Mouse (Mus musculus) lung, embryonic 15.5 days (tissue): Measurements from ENCODE around the gene Ncoa3. TPM values are rescaled to one million over a fixed set of nuclear protein-coding genes. Genes with fewer than 3 reads are reported as not detected.
A peak's percentile ranks its signal among the peaks of the same experiment; 100 is the strongest.

Experiments used
- ATAC-seq: fragments of 200-750 bp; cut with Nextera tagmentation; 2 replicates; pipeline ENCODE4 v1.8.0; 2017; ENCODE audit warnings: moderate number of reproducible peaks, borderline replicate concordance; ENCODE audit not compliant: low FRiP score, low TSS enrichment; ENCODE audit errors: extremely low read depth
- H3K27ac ChIP-seq: fragments of 300-500 bp; sonication (generic); 2 replicates; pipeline ENCODE4 v1.5.1; 2015; ENCODE audit warnings: moderate library complexity, mild to moderate bottlenecking, inconsistent platforms
- H3K27me3 ChIP-seq: fragments of 300-500 bp; sonication (generic); 2 replicates; pipeline ENCODE4 v1.6.1; 2015; ENCODE audit warnings: inconsistent platforms
- H3K36me3 ChIP-seq: fragments of 300-500 bp; sonication (generic); 2 replicates; pipeline ENCODE4 v1.6.1; 2015; ENCODE audit warnings: inconsistent platforms
- H3K4me1 ChIP-seq: fragments of 300-500 bp; sonication (generic); 2 replicates; pipeline ENCODE4 v1.6.1; 2015; ENCODE audit warnings: inconsistent platforms
- H3K4me2 ChIP-seq: fragments of 300-500 bp; sonication (generic); 2 replicates; pipeline ENCODE4 v1.6.1; 2015; ENCODE audit warnings: inconsistent platforms, mild to moderate bottlenecking, moderate library complexity
- H3K4me3 ChIP-seq: fragments of 300-500 bp; sonication (generic); 2 replicates; pipeline ENCODE4 v1.5.1; 2015; ENCODE audit warnings: mild to moderate bottlenecking, inconsistent platforms
- H3K9ac ChIP-seq: fragments of 300-500 bp; sonication (generic); 2 replicates; pipeline ENCODE4 v1.6.1; 2015; ENCODE audit warnings: inconsistent platforms
- H3K9me3 ChIP-seq: fragments of 300-500 bp; sonication (generic); 2 replicates; pipeline ENCODE4 v1.6.1; 2016; ENCODE audit warnings: inconsistent platforms
- WGBS: fragments of 180-500 bp; shearing (Covaris S2); methylation state at CpG from one replicate; pipeline ENCODE4 v1.1.7; 2015; 5-methylcytosine and 5-hydroxymethylcytosine counted together
- polyA plus RNA-seq: library from polyadenylated mRNA; unstranded; fragments of >200 nt; fragmentation: Nextera tagmentation; extraction: Ambion mirVana; gene quantifications from 2 replicates; pipeline ENCODE4 v1.2.1, GENCODE M21; 2015

The Ncoa3 gene
- polyA plus RNA-seq, 1 experiment from 2014 or later = 13.7 TPM

DNA sequence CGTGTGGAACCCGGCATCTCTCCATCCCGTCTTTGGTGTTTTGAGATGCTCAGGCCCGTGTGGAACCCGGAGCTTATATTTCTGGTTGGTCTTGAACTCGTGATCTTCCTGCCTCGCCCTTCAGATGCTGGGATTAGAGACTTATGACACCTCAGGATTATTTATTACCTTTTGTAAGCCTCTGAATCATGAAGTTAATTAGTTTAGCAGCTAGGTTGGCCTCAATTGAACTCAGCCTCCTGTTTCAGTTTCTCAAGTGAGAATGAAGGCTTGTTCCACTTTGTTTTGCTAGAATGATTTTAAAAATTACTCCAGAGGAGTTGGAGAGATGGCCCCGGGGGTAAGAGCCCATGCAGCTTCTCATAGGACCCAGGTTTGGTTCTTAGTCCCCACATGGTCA lies 3.3 kb downstream of the Ncoa3 start:
- Histone ChIP-seq H3K4me1 (peaks cover 30% of the 10 kb centered on the region), H3K9ac (no peak overlapping the region), H3K4me3 (no peak overlapping the region), H3K36me3 (no peaks in the 10 kb centered on the region), H3K9me3 (no peaks in the 10 kb centered on the region), H3K27me3 (no peaks in the 10 kb centered on the region), H3K27ac (no peak overlapping the region), H3K4me2 (no peak overlapping the region)
- no peak for ATAC-seq
- WGBS = 90% methylated on average over 8 of the region's 8 CpGs

GRCm38 (mm10) chr2:165996130-165996529 lies 3.7 kb downstream of the Ncoa3 start:
- Histone ChIP-seq H3K9ac (no peak overlapping the region), H3K27ac (no peak overlapping the region), H3K4me2 (no peak overlapping the region), H3K9me3 (no peaks in the 10 kb centered on the region), H3K36me3 (no peaks in the 10 kb centered on the region), H3K4me1 (peaks cover 34% of the 10 kb centered on the region), H3K4me3 (no peak overlapping the region), H3K27me3 (no peaks in the 10 kb centered on the region)
- ATAC-seq = no peak
- WGBS = 82% methylated on average over 4 of the region's 4 CpGs

- H3K9me3 ChIP-seq = no peaks in the 10 kb centered on the region
- no peak overlapping the region for H3K27ac ChIP-seq
- H3K4me1 ChIP-seq = peaks cover 40% of the 10 kb centered on the region
- H3K36me3 ChIP-seq = no peaks in the 10 kb centered on the region
- WGBS = 93% methylated on average over 8 of the region's 8 CpGs
- H3K9ac ChIP-seq = no peak overlapping the region
- ATAC-seq = no peak
- H3K4me3 ChIP-seq = no peak overlapping the region
- H3K4me2 ChIP-seq = no peak overlapping the region
- no peaks in the 10 kb centered on the region for H3K27me3 ChIP-seq
Measured at GRCm38 (mm10) chr2:165997256-165997967, 5.0 kb downstream of the Ncoa3 start.

DNA sequence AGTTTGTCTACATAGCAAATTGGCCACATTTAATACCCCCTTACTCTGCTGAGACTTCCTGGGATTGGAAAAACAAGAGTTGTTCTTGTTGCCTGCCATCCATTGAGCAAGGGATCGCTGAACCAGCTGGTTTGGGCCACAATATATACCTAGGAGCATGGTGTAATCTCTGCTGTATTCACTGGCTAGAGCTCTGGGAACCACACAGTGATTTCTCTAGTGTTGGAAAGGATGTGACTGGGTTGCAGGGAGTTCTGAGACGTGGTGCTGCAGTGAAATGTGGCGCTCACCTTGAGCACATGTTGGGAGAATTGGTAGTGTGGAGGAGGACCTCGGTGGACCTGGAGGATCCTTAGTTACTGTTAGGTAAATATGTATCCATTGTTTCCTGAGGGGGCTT lies 6.5 kb downstream of the Ncoa3 start:
- Histone ChIP-seq H3K27me3 (no peaks in the 10 kb centered on the region), H3K9me3 (no peaks in the 10 kb centered on the region), H3K4me1 (peaks cover 37% of the 10 kb centered on the region), H3K36me3 (no peaks in the 10 kb centered on the region), H3K9ac (no peak overlapping the region), H3K4me3 (no peak overlapping the region), H3K27ac (no peak overlapping the region), H3K4me2 (no peak overlapping the region)
- ATAC-seq = no peak
- 36% methylated on average over 4 of the region's 4 CpGs for WGBS

- no peak; the same call in 1 of the 2 replicates for ATAC-seq
- Histone ChIP-seq H3K9me3 (no peaks in the 10 kb centered on the region), H3K4me1 (peaks cover 34% of the 10 kb centered on the region), H3K9ac (no peak overlapping the region), H3K36me3 (no peaks in the 10 kb centered on the region), H3K4me3 (no peak overlapping the region), H3K4me2 (no peak overlapping the region), H3K27ac (no peak overlapping the region), H3K27me3 (no peaks in the 10 kb centered on the region)
- 11% methylated on average over 5 of the region's 5 CpGs for WGBS
Measured at GRCm38 (mm10) chr2:165999790-166000189, 7.4 kb downstream of the Ncoa3 start.

GRCm38 (mm10) chr2:166000242-166000641 lies 7.8 kb downstream of the Ncoa3 start:
- Histone ChIP-seq H3K4me1 (peaks cover 34% of the 10 kb centered on the region), H3K27ac (no peak overlapping the region), H3K36me3 (no peaks in the 10 kb centered on the region), H3K4me2 (no peak overlapping the region), H3K9ac (no peak overlapping the region), H3K4me3 (no peak overlapping the region), H3K27me3 (no peaks in the 10 kb centered on the region), H3K9me3 (no peaks in the 10 kb centered on the region)
- 23% methylated on average over 5 of the region's 5 CpGs for WGBS
- ATAC-seq = no peak

GRCm38 (mm10) chr2:166000769-166001168 lies 8.3 kb downstream of the Ncoa3 start:
- Histone ChIP-seq H3K36me3 (no peaks in the 10 kb centered on the region), H3K4me2 (0 out of 2 replicates have a peak overlapping the region, but pooled peaks have one; percentile 16), H3K9ac (no peak overlapping the region), H3K27ac (peak overlapping the region; percentile 33), H3K27me3 (no peaks in the 10 kb centered on the region), H3K9me3 (no peaks in the 10 kb centered on the region), H3K4me3 (no peak overlapping the region), H3K4me1 (peaks cover 34% of the 10 kb centered on the region)
- 38% methylated on average over 5 of the region's 5 CpGs for WGBS
- no peak for ATAC-seq

GRCm38 (mm10) chr2:166001362-166001761 lies 8.9 kb downstream of the Ncoa3 start:
- Histone ChIP-seq H3K27ac (no peak overlapping the region; the same call in 1 of the 2 replicates), H3K27me3 (no peaks in the 10 kb centered on the region), H3K9ac (no peak overlapping the region), H3K9me3 (no peaks in the 10 kb centered on the region), H3K4me2 (no peak overlapping the region), H3K36me3 (no peaks in the 10 kb centered on the region), H3K4me3 (no peak overlapping the region), H3K4me1 (peaks cover 34% of the 10 kb centered on the region)
- ATAC-seq = no peak
- WGBS = 59% methylated on average over 2 of the region's 2 CpGs

GRCm38 (mm10) chr2:166001768-166002167 lies 9.3 kb downstream of the Ncoa3 start:
- Histone ChIP-seq H3K36me3 (no peaks in the 10 kb centered on the region), H3K27ac (no peak overlapping the region), H3K4me1 (peaks cover 34% of the 10 kb centered on the region)

GRCm38 (mm10) chr2:166002429-166002828 lies 10.0 kb downstream of the Ncoa3 start:
- no peaks in the 10 kb centered on the region for H3K9me3 ChIP-seq
- H3K9ac ChIP-seq = no peak overlapping the region
- H3K36me3 ChIP-seq = no peaks in the 10 kb centered on the region
- ATAC-seq = no peak
- H3K4me1 ChIP-seq = peaks cover 34% of the 10 kb centered on the region
- no peak overlapping the region for H3K4me2 ChIP-seq
- 53% methylated on average over 4 of the region's 4 CpGs for WGBS
- H3K27ac ChIP-seq = no peak overlapping the region
- H3K27me3 ChIP-seq = no peaks in the 10 kb centered on the region
- no peak overlapping the region for H3K4me3 ChIP-seq

More at GRCm38 (mm10) chr2:166001768-166002167, 9.3 kb downstream of the Ncoa3 start:
- Histone ChIP-seq H3K27me3 (no peaks in the 10 kb centered on the region), H3K4me2 (no peak overlapping the region), H3K9me3 (no peaks in the 10 kb centered on the region), H3K4me3 (no peak overlapping the region), H3K9ac (no peak overlapping the region)
- ATAC-seq = no peak
- 45% methylated on average over 2 of the region's 2 CpGs for WGBS

GRCm38 (mm10) chr2:166003004-166003403 lies 10.6 kb downstream of the Ncoa3 start:
- no peak overlapping the region for H3K27ac ChIP-seq
- no peak for ATAC-seq

GRCm38 (mm10) chr2:166007046-166007445 lies 14.6 kb downstream of the Ncoa3 start:
- Histone ChIP-seq H3K9ac (no peak overlapping the region), H3K9me3 (no peaks in the 10 kb centered on the region), H3K4me3 (no peak overlapping the region), H3K4me2 (no peak overlapping the region), H3K4me1 (peaks cover 12% of the 10 kb centered on the region; the same call in 1 of the 2 replicates), H3K36me3 (no peaks in the 10 kb centered on the region), H3K27ac (no peak overlapping the region), H3K27me3 (no peaks in the 10 kb centered on the region)
- ATAC-seq = no peak
- 50% methylated on average over 6 of the region's 6 CpGs for WGBS

More at GRCm38 (mm10) chr2:166003004-166003403, 10.6 kb downstream of the Ncoa3 start:
- H3K4me1 ChIP-seq = peaks cover 34% of the 10 kb centered on the region
- H3K36me3 ChIP-seq = no peaks in the 10 kb centered on the region
- no peak overlapping the region for H3K4me3 ChIP-seq
- no peak overlapping the region for H3K4me2 ChIP-seq
- WGBS = 52% methylated on average over 1 of the region's 1 CpGs
- no peaks in the 10 kb centered on the region for H3K9me3 ChIP-seq
- no peaks in the 10 kb centered on the region for H3K27me3 ChIP-seq
- H3K9ac ChIP-seq = no peak overlapping the region
